Mouse (Mus musculus) stomach, postnatal 0 days (tissue): ENCODE data around the gene Gm6096.

Experiments
- CTCF ChIP-seq: IDR thresholded peaks from 2 replicates; pipeline ENCODE4 v1.5.1; 2016; ENCODE audit warnings: antibody characterized with exemption, low read depth, mild to moderate bottlenecking, moderate library complexity
- EP300 ChIP-seq: optimal IDR thresholded peaks from 2 replicates; pipeline ENCODE3; 2016; ENCODE audit warnings: antibody characterized with exemption

- no peak for TF ChIP-seq CTCF
- TF ChIP-seq EP300, result no peak
These were observed 41.8 kb downstream of the Gm6096 start for GRCm38 (mm10) chr7:34292633-34293032.
